Mouse (Mus musculus): ENCODE data around the gene Ttyh1. TPM values are rescaled to one million over a fixed set of nuclear protein-coding genes. Genes with fewer than 3 reads are reported as not detected.

Ttyh1 gene
- polyA plus RNA-seq, 1 experiment from 2014 or later, result 4.3 TPM

- peak overlapping the region; percentile 99 for H3K27ac ChIP-seq (replicated peaks)
- ATAC-seq (ENCODE audit: low FRiP score, low TSS enrichment) (peak; percentile 67), DNase-seq (ENCODE audit: low spot score) (peak; percentile 85)
- no peak for TF ChIP-seq CTCF (IDR thresholded peaks at IDR 0.05; ENCODE audit: low read depth)
- TF ChIP-seq EP300 (optimal IDR thresholded peaks at IDR 0.05), result peak; percentile 81
- peak overlapping the region; percentile 86 for H3K9ac ChIP-seq (ENCODE audit: low read length)
- H3K9me3 ChIP-seq (ENCODE audit: control insufficient read depth, low read length), result no peaks in the 10 kb centered on the region
- H3K27me3 ChIP-seq (ENCODE audit: control insufficient read depth, insufficient read depth, low read length), result no peaks in the 10 kb centered on the region
- peak overlapping the region; percentile 73 for H3K4me3 ChIP-seq (ENCODE audit: low read depth, low read length)
- H3K4me2 ChIP-seq (replicated peaks; ENCODE audit: low read depth), result peak overlapping the region; percentile 80
- under 1% methylated on average over 64 of the region's 64 CpGs for WGBS
- peaks cover 24% of the 10 kb centered on the region for H3K36me3 ChIP-seq (ENCODE audit: control insufficient read depth, insufficient read depth, low read length)
- peaks cover 3% of the 10 kb centered on the region; the same call in 1 of the 2 replicates for H3K4me1 ChIP-seq (replicated peaks; ENCODE audit: control insufficient read depth, insufficient read depth)
Measured at GRCm38 (mm10) chr7:4149209-4150054, 30.2 kb downstream of the Ttyh1 start.

- Histone ChIP-seq H3K9me3 (ENCODE audit: control insufficient read depth, low read length) (no peaks in the 10 kb centered on the region), H3K36me3 (ENCODE audit: control insufficient read depth, insufficient read depth, low read length) (peaks cover 20% of the 10 kb centered on the region), H3K27ac (replicated peaks) (peak within 1 kb of the TSS; percentile 99), H3K4me3 (ENCODE audit: low read depth, low read length) (peak within 1 kb of the TSS; percentile 73), H3K27me3 (ENCODE audit: control insufficient read depth, insufficient read depth, low read length) (no peaks in the 10 kb centered on the region), H3K4me2 (replicated peaks; ENCODE audit: low read depth) (peak within 1 kb of the TSS; percentile 80), H3K4me1 (replicated peaks; ENCODE audit: control insufficient read depth, insufficient read depth) (peaks cover 3% of the 10 kb centered on the region; the same call in 1 of the 2 replicates), H3K9ac (ENCODE audit: low read length) (peak within 1 kb of the TSS; percentile 86)
- WGBS, result 3% methylated on average over 14 of the region's 14 CpGs
- TF ChIP-seq EP300 (optimal IDR thresholded peaks at IDR 0.05) (peak; percentile 8), CTCF (IDR thresholded peaks at IDR 0.05; ENCODE audit: low read depth) (no peak)
- DNase-seq (ENCODE audit: low spot score) (peak; percentile 79), ATAC-seq (ENCODE audit: low FRiP score, low TSS enrichment) (peak; percentile 71)
Measured at GRCm38 (mm10) chr7:4150059-4150541, 30.9 kb downstream of the Ttyh1 start, which contains the start of gene Leng9. Leng9 (minus strand) TSS chr7:4150374.

- ATAC-seq (ENCODE audit: low FRiP score, low TSS enrichment), result peak; percentile 81
- 19% methylated on average over 14 of the region's 14 CpGs for WGBS
- TF ChIP-seq CTCF (IDR thresholded peaks at IDR 0.05; ENCODE audit: low read depth) (no peak), EP300 (optimal IDR thresholded peaks at IDR 0.05) (no peak)
- Histone ChIP-seq H3K4me1 (replicated peaks; ENCODE audit: control insufficient read depth, insufficient read depth) (peaks cover 3% of the 10 kb centered on the region; the same call in 1 of the 2 replicates), H3K36me3 (ENCODE audit: control insufficient read depth, insufficient read depth, low read length) (peaks cover 14% of the 10 kb centered on the region), H3K27me3 (ENCODE audit: control insufficient read depth, insufficient read depth, low read length) (no peaks in the 10 kb centered on the region), H3K4me2 (replicated peaks; ENCODE audit: low read depth) (peak overlapping the region; percentile 80), H3K9me3 (ENCODE audit: control insufficient read depth, low read length) (no peaks in the 10 kb centered on the region), H3K4me3 (ENCODE audit: low read depth, low read length) (peak overlapping the region; percentile 73; the same call in 1 of the 2 replicates), H3K27ac (replicated peaks) (peak overlapping the region; percentile 99), H3K9ac (ENCODE audit: low read length) (no peak overlapping the region)
- peak; percentile 93 for DNase-seq (ENCODE audit: low spot score)
Measured at GRCm38 (mm10) chr7:4150811-4151221, 31.6 kb downstream of the Ttyh1 start.

- no peaks in the 10 kb centered on the region for H3K27me3 ChIP-seq (ENCODE audit: control insufficient read depth, insufficient read depth, low read length)
- TF ChIP-seq EP300 (optimal IDR thresholded peaks at IDR 0.05) (no peak), CTCF (IDR thresholded peaks at IDR 0.05; ENCODE audit: low read depth) (no peak)
- no peak overlapping the region for H3K9ac ChIP-seq (ENCODE audit: low read length)
- H3K4me1 ChIP-seq (replicated peaks; ENCODE audit: control insufficient read depth, insufficient read depth), result peaks cover 3% of the 10 kb centered on the region; the same call in 1 of the 2 replicates
- ATAC-seq (ENCODE audit: low FRiP score, low TSS enrichment), result no peak; the same call in 1 of the 2 replicates
- H3K27ac ChIP-seq (replicated peaks), result peak overlapping the region; percentile 99
- peaks cover 10% of the 10 kb centered on the region for H3K36me3 ChIP-seq (ENCODE audit: control insufficient read depth, insufficient read depth, low read length)
- peak overlapping the region; percentile 80 for H3K4me2 ChIP-seq (replicated peaks; ENCODE audit: low read depth)
- no peaks in the 10 kb centered on the region for H3K9me3 ChIP-seq (ENCODE audit: control insufficient read depth, low read length)
- 41% methylated on average over 22 of the region's 22 CpGs for WGBS
- no peak for DNase-seq (ENCODE audit: low spot score)
- H3K4me3 ChIP-seq (ENCODE audit: low read depth, low read length), result no peak overlapping the region
Measured at GRCm38 (mm10) chr7:4151241-4151640, 32.0 kb downstream of the Ttyh1 start.

- Histone ChIP-seq H3K4me2 (replicated peaks; ENCODE audit: low read depth) (no peak overlapping the region), H3K27ac (replicated peaks) (no peak overlapping the region), H3K9me3 (ENCODE audit: control insufficient read depth, low read length) (no peaks in the 10 kb centered on the region), H3K36me3 (ENCODE audit: control insufficient read depth, insufficient read depth, low read length) (no peaks in the 10 kb centered on the region), H3K27me3 (ENCODE audit: control insufficient read depth, insufficient read depth, low read length) (no peaks in the 10 kb centered on the region), H3K4me3 (ENCODE audit: low read depth, low read length) (no peak overlapping the region), H3K9ac (ENCODE audit: low read length) (no peak overlapping the region), H3K4me1 (replicated peaks; ENCODE audit: control insufficient read depth, insufficient read depth) (no peaks in the 10 kb centered on the region; the same call in 1 of the 2 replicates)
- no peak for TF ChIP-seq EP300 (optimal IDR thresholded peaks at IDR 0.05)
- no peak for TF ChIP-seq CTCF (IDR thresholded peaks at IDR 0.05; ENCODE audit: low read depth)
- DNase-seq (ENCODE audit: low spot score) (no peak), ATAC-seq (ENCODE audit: low FRiP score, low TSS enrichment) (no peak)
- WGBS, result 77% methylated on average over 5 of the region's 5 CpGs
Measured at GRCm38 (mm10) chr7:4154356-4154755, 35.1 kb downstream of the Ttyh1 start.

Measured in stomach, postnatal 0 days (tissue).